Mouse (Mus musculus): ENCODE data around the gene Lcmt1.

Lcmt1 gene

DNA sequence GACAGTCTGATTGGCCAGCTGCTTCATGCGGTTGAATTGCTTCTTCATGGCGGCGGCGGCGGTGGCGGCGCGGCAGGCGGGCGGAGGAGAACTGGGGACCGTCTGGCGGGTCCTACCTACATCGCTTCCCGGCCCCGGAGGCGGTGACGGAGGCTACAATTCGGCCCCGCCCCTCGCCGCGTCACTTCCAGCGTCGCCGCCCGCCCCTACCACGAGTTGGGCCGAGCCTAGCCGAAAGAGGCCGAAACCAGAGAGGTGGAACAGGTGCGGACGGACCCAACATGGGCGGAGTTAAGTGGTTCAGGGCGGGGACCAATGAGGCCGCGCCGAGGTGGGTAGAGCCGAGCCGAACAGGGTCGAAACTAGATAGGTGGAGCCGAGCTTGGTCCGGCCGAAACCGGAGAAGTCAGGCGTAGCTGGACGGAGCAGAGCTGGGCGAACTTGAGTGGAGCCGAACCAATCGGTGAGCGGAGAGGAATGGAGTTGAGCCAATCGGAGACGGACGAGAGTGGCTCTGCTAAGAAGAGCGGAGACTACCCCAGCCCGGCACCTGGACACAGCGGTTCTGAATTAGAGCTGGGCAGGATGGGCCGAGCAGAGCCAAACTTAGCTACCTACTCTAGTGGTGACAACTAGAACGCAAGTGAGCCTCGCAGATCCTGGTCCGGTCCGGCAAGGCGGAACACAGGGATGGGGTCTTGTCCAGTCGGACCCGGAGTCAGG lies at the start of gene Lcmt1, which contains the start of gene Arhgap17:
Gene Lcmt1, plus strand, starts transcription at position 26 of the 723 bp plus-strand sequence.
Gene Arhgap17, minus strand, starts transcription at position 157 of the 723 bp plus-strand sequence.
- DNase-seq = peak; percentile 98

DNA sequence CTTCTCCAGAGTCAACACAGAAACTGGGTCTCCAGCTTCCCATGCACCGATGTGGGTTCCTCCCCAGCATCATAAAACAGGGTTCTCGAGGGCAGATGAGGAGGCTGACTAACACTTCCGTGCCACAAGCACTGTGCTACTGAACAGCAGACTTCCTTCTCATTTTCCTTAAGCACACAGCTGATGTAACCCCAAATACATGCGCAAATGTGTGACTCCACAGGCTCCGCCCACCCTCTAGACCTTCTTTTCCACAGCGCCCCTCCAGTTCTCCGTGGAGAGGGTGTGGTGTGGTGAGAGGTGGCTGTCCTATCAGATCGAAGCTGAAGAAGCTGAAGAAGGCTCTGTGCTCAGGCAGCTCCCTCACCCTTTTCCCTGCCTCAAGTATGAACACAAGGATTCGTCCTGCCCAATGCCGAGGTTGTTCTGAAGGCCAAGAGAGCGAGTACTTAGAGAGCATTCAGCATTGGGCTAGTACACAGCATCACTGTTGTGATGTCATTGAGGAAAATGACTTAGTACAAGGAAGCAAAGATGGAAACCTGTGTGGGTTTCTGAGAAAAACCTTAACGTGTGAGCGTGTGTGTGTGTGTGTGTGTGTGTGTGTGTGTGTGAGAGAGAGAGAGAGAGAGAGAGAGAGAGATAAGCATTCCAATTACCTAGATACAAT lies 47.0 kb upstream of the Lcmt1 start:
- peak; percentile 67 for DNase-seq

DNA sequence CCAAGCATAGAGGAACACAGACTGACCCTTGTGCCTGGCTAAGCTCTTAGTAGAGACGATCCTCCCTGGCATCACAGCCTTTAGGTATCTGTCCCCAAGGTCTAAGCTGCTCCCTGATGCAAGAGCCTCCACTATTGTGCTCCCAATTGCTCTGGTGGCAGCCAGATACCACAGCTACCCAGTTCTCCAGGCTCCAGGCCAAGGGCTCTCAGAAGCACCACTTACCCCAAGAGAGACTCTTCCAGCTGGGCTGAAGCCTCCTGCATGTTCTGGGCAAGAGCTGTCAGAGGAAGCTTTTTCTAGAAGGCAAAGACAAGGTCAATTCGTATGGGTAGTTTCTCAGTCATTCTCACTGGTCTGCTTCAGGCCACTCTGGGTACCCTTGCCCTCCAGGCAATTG lies 46.2 kb upstream of the Lcmt1 start:
- no peak for DNase-seq

DNA sequence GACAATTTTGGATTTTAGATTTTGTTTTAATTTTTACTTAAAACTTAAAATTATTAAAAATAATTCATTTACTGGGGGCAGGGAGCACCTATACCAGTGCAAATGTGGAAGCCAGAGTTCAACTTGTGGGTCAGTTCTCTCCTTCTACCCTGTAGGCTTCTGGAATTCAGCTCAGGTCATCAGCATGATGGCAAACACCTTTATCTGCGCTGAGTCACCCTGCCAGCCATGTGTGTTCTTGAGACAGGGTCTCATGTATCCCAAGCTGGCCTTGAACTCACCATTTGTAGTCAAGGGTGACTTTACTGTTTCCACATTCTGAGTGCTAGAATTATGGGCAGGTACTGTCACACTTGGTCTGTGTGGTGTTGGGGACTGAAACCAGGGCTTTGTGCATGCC lies 45.5 kb upstream of the Lcmt1 start:
- peak; percentile 71 for DNase-seq

DNA sequence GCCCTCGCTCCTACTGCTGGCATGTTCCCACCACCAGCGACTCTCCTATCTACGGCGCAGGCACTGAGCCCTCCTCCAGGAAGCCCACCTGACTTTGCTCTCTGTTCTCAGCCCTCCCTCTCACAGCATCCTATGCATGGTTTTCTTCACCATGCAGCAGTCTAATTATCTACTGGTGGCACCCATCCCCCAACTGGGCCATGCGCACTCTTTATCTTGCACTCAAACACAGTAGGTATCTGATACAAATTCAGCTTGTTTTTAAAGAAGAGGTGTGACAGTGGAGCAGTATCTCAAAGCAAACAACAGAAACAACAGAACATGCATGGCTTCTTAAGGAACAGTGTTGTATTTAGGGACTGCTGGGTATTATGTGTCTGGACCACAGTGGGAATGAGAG lies 43.5 kb upstream of the Lcmt1 start:
- DNase-seq = peak; percentile 67

DNA sequence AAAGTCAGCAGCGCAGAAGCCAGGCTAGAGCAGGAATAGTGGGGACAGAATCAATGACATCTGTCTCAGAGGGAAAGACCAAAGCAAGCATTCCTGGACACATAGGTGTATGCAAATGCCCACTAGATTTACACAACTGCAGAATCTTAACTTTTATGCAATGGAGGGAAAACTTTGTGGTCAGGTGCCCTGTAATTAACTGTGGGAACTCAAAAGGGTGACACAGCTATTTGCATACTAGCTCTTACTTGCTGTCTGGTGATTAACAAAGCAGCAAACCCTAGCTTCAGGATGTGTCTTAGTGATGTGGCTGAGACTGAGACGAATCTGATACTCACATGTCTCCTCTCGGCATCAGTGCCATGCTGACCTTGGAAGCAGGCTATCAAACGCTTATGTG lies 42.7 kb upstream of the Lcmt1 start:
- DNase-seq = peak; percentile 26

DNA sequence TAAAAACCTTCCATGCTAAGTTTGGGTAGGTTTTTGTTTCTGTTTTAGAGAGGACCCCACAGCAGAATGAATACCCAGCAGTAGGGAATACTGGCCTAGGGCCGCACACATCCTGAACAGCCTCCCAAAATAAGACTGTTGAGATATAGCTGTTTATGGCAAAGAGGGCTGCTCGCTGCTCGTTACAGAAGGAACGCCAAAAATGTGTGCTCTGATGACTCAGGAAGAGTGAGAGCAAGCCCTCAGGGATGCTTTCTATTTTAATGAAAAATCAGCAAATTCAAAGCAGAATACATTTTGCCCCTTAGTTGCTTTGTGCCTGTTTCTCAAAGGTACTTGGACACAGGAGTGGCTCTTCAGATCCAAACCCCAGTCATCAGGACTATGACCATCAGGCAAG lies 41.7 kb upstream of the Lcmt1 start:
- DNase-seq = no peak

DNA sequence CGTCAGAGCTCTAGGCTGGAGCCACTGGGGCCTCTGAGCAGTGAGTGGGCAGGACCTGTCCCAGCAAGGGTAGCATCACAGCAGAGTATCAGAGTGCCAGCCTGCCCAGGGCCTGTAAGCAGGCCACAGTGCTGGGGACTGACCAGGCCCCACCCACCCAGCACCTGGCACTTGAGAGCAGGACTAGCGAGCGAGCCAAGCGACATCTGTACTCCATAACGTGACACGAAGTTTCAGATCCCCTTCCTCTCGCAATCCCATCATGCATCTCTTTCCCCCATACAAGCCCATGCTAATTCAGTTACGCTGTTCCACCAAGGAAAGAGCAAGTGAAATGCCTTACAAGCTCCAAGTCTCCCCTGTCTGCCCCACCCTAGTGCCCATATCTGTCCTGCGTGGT lies 39.1 kb upstream of the Lcmt1 start:
- no peak for DNase-seq

DNA sequence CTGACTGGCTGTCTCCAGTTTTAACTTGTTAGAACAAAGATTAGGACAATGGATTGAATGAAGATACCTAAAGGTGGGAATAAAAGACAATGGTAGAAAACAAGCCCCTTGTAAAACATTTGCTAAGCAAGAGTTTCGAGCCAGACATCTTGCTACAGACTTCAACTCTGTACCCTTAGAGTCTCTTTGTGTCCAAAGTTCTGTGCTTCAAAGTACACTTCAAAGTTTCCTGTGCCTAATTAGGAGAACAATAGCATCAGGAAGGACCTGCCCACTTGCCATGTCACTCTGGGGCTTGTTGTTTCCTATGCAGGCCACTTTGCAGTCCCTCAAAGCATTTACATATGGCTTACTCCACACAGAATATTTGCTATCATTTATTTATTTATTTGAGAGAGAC lies 33.3 kb upstream of the Lcmt1 start:
- no peak for DNase-seq

DNA sequence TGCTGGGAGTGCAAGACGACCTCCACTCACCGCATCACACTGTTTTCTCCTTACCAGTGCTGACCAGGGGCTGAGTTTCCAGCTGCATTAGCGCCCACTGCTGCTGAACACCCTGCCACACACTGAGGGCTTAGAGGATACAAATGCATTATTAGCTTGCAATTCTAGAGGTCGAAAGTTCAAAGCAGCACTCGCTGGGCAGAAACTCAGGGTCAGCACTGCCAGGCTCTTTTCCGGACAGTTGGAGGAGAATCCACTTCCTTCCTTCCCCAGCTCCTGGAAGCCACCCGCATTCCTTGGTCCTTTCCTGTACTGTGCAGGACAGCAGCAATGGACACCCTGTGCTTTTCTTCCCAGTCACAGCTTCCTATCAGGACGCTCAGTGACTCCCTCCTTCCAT lies 31.2 kb upstream of the Lcmt1 start:
- DNase-seq = no peak

DNA sequence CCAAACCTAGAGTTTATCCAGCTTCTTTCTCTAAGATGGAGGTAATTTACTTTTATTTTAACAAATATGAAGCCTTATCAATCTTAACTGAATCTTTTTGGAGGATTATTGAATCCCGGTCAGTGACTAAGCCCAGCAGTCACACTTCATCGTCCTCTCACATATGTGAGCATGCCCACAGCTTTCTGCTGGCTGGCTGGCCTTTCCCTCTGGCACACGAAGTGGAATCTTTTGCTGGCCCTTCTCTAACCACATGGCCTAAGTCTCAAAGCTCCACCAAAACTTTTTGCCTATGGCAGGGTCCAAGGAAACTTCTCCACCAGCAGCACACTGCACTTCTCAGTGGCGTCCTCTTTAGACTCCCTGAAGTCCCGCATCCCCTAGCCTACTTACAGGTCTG lies 27.7 kb upstream of the Lcmt1 start:
- no peak for DNase-seq

DNA sequence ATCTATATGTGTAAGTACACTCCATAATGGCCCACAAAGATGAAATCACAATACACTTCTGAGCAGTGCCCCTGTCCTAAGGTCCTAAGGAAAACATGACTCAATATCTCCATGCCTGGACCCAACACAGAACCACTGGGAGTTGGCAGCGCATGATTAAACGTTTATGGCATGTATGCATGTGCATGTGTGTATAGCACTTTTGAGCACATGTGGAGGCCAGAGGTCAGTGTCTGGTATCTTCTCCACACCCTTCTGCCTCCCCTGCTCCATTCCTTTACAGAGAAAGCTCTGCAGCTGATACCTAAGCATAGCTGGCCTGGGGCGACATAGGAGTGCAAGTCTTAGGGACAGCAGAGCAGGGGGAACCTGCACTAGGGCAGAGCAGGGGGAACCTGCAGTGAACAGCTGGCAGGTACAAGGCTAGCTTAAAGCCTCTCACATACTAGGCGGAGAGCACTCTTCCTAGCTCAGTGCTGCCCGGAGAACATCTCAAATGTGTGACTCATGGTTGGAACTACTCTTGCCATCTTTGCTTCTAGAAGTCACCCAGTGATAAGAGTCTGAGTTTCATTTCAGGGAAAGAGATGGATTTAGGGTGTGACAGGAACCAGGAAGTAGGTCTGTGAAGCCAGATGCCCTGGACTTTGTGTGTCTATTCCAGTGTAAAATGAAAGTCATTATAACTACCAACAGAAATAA lies 25.4 kb upstream of the Lcmt1 start:
- DNase-seq = no peak

DNA sequence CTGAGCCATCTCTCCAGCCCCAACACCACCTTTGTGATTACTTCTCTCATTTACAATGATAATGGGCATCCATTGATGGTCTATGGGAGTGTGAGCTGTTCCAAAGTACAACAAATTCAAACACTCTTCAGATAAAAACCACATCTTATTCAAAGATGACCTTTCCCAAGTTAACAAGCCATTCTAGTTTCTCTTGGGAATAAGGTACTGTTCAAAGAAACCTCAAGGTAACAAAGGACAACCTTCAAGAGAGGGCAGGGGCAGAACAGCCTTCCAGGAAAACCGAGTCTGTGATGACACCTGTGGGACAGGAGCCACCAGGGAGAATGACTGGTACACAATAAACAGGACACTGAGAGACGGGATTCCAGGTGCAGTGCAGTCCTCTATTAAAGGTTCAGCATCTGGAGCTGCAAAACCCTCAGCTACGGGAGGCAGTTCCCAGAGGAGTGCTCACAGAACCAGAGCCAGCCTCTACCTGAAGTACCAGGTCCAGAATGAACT lies 24.5 kb upstream of the Lcmt1 start:
- no peak for DNase-seq

DNA sequence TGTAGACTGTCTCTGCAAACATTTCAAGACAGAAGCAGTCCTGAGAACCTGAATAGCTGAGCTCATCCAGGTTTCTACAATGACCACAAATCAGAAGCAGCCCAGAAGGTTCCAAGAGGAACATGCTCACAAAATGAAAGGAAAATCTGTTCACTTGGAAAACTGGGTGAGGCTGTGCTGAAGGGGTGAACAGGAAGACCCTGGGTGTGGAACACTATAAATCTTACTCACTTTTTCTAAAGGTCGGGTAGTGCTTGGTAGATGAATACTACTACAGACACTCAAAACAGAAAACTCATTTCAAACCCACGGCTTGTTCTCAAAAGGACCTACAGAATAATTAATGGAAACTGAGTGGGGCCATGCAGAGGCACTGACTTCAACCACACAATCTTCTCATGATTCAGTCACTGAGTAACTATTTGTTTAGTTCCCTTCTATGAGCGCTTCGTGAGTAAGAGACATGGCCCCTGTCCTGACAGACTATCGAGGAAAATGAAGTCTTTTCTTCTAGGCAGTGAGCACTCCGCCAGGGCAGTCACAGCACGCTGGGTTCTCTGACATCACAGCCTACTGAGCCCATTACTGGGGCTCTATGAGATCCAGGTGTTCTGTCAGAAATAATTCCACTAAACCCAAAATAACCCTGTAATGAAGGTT lies 22.8 kb upstream of the Lcmt1 start:
- DNase-seq = no peak

DNA sequence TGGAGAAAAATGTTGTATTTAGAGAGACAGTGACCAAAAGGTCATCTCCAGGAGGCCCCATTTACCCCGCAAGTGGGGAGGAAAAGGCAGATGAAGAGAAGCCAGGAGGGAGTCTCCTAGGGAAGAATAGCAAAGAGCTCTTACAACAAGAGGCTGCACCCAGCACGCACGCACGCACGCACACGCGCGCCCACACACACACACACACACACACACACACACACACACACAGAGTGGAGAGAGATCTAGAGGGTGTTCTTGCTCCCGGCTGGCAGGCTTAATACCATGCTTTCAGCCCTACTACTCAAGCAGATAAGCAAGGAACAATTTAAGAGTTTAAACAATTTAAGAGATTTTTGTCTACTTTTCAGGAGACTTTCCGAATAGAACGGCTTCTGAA lies 19.8 kb upstream of the Lcmt1 start:
- no peak for DNase-seq

DNA sequence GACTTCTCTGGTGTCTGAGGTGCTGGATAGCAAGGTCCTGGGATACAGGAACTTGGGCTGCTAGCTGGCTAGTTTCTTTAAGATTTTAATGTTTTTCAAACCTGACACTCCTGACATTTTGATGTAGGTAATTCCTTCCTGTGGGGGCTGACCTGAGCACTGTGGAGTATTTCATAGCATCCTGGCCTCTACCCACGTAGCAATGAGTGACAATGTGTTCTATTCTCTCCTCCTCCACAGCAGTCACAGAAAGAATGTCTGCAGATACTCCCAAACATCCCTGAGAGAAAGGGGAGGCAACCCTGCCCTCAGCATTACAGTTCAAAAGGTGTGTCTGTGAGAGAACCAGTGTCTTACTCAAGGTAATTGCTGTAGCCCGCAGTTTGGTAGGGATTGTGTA lies 19.3 kb upstream of the Lcmt1 start:
- no peak for DNase-seq

DNA sequence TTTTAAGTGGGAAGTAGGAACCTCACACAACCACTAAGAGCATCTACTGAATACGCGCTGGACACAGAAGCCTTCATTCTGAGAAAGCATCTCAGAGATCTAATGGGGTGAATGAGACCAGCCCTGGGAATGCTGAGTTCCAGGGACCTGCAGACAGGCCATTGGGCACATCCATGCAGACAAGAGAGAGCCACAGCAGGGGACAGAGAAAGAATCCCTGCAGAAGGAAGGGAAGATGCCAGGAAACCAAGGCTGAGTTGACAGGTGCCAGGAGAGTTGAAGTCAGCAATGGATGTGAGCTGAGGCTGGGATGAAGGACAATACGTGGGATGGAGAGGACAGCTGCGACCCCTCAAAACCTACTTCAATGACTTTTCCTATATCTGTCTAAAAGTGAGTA lies 16.5 kb upstream of the Lcmt1 start:
- no peak for DNase-seq

DNA sequence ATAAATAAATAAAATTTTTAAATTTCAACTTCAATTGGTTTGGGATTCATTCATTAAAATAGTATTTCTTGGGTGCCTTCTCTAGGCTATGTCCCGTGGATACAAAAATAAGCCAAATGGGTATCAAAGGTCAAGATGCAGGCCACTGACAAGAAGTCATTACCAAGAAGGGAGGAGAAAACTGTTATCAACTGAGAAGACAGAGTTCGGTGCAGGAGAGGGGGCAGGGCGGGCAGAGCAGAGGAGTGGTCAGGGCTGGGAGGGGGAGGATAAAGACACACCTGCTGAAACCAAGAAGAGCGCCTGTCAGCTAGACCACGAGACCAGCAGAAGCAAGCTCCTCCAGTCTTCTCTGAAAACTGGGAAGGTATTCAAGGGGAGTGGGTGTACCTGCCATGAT lies 15.7 kb upstream of the Lcmt1 start:
- peak; percentile 89 for DNase-seq

DNA sequence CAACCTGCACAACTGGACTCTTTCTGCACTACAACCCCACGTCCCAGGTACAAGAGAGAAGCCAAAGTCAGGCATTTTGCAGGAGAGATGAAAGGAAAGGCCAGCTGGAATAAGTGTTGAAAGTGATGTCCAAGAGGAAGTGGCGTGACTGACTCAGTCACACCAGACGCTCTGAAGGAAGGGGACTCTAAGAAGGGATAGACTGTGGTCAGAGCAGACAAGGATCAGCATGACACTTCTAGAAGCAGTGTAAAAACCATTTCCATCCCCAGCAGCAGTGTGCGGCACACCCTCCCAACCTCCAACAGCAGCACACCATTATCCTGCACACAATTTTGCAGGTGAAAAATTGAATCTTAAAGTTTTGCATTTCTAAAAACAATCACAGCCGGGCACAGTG lies 15.2 kb upstream of the Lcmt1 start:
- no peak for DNase-seq

DNA sequence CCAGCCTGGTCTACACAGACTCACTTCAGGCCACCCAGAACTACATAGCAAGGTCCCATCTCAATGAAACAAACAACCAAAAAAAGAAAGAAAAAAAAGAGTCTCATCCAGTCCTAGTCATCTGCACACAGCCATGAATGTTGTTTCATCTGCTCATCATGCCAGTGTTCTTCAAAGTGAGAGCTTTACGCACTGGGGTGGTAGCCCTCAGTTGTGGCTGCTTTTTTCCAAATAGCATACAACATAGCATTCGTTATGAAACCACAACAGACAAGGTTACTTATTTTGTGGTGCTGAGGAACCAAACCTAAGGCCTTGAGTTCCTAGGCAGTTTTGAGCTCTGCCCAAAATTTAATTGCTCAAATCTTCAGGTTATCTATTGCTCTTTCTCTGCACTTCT lies 14.7 kb upstream of the Lcmt1 start:
- DNase-seq = no peak

DNA sequence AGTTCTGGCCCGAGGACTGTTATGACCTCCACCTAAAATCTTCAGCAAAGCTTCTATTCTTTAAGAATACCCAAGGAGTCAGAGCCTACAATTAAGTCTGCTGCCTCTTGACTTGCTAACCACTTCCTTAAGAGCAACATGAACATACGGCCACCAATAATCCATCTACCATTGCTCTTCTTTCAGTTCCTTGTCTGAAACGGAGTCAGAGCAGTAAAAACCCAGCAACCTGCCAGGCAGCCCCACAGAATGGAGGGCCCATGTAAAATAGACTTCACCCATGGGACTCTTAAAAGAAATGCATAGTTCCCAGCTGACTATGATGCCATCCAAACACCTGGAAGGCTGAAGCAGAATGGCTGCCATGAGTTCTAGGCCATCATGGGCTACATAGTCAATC lies 13.4 kb upstream of the Lcmt1 start:
- no peak for DNase-seq

DNA sequence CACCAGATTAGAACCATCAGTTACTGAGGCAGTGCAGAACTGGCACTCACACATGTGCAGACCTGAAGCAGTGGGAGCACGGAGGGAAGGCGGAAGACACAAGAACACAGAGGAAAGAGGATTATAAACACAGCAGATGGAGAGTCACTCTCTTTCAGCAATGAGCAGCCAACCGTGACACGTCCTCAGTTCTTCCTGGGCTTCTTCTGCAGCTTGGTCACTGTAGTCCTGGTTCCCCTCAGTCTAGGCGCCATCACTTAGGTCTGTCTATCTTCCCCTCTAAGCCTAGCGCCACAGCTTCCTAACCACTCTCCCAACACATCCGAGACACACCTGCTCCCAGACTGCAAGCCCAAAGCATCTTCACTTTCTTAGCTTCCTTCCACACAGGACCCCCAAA lies 10.5 kb upstream of the Lcmt1 start:
- no peak for DNase-seq

DNA sequence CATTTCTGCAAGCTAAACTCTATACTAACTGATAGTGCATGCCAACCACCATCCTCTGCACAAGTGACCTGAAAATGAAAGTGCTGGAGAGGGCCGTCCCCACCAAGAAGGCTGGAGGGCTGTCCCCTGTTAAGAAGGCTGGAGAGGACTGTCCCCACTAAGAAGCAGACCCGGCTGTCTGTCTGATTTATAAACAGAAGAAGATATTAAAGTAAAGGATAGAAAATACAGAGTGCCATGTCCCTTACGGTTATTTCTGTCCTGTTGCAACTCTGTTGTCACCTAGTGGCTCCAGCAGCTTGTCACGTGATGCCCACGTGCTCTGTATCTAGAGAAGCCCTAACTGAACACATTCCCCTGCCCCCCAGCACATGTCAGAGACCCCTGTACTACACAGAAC lies 9.4 kb upstream of the Lcmt1 start:
- no peak for DNase-seq
